Mouse (Mus musculus): ENCODE data around the gene Wdr60.
A peak's percentile ranks its signal among the peaks of the same experiment; 100 is the strongest.

The Wdr60 gene

GRCm38 (mm10) chr12:116183212-116183935 is 79.4 kb downstream of the Wdr60 start:
- no peak for DNase-seq (ENCODE audit: low read depth, low spot score)

DNA sequence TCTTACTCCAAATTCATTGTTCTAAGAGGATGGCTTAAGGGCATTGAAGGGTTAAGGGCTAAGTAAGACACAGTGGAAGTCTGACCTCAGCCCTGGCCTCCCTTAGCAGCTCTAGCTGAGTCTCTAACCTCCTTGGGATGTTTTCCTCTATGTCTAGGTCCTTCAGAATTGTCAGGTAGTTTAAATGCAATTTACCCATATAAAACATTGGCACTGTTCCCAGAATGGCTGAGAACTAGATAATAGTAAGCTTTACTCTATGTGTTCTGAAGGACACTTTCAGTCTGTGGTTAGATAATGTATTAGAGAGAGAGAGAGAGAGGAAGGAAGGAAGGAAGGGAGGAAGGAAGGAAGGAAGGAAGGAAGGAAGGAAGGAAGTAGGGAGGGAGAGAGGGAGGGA is 80.4 kb downstream of the Wdr60 start:
- no peak for DNase-seq (ENCODE audit: low read depth, low spot score)

GRCm38 (mm10) chr12:116181436-116182050 is 81.3 kb downstream of the Wdr60 start:
- DNase-seq (ENCODE audit: low read depth, low spot score) = no peak

- DNase-seq (ENCODE audit: low read depth, low spot score) = no peak
These were observed 85.9 kb downstream of the Wdr60 start for GRCm38 (mm10) chr12:116176930-116177329.

DNA sequence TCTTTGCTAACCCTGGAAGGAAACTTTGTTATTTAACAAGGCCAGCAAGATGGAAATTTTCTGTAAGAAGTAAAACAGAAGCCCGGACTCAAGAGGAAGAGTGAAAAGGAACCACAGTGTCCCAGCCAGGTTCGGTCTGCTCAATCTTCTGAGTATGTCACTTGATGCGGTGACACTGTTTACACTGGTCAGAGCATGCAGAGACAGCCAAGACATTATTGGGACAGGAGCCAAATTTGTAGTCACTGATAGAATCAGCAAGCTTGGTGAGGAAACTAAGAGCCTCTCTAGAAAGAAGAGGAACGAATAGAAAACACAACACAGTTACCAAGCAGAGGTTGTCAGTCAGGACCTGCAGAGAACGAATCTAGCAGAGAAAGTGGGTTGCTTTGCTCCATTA is 93.2 kb downstream of the Wdr60 start:
- no peak for DNase-seq (ENCODE audit: low read depth, low spot score)

GRCm38 (mm10) chr12:116165368-116165767 is 97.5 kb downstream of the Wdr60 start:
- no peak for DNase-seq (ENCODE audit: low read depth, low spot score)

- DNase-seq (ENCODE audit: low read depth, low spot score) = no peak
These were observed 103.1 kb downstream of the Wdr60 start for GRCm38 (mm10) chr12:116159695-116160094.

DNA sequence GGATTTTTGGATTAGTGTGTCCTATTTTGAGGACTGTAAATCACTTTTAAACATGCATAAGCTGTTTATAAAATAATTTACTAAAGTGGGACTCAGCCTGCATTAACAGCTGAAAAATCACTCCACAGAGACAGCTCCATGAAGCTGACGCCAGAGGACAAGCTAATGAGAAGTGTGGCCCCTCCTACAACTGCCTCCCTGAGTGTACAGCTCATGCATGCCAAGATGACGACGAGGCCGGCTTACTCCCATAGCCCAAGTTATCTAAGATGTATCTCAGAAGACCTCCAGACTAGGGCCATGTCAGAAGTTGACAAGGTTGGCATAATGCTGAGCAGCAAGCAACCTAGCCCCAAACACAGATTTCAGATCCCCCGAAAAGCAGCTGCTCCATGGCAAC is 103.6 kb downstream of the Wdr60 start:
- DNase-seq (ENCODE audit: low read depth, low spot score) = no peak

DNA sequence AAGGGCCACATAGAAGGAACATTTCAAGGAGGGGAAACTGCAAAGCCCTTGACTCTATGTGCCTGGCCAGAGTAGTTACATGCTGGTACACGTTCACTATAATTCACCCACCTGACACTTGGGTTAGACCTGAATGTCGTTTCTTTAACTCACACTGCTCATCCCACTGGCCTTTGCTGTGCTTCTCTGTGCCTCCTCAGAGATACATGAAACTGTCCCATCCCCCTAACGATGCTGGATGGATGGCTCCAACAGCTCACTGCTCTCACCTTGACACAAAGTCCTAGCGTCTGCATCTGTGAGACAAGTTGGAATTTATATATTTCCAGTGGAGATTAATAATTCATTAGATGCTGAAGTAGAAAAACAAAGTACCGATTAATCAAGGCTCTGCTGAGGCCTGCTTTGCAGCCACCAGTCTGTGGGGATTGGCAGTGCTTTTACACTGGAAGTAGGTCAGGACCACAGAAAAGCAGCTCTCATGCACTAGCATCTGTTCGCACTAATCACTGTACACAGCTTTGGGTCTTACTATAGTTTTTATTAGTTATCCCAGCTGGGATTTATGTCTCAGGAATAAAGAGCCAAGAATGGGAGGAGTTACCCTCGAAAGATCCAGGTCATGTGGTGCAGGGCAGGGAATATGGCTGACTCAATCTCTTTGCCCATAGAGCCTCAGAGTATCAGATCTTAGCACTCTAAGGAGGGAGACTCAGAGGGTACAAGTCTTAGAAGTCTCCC is 105.9 kb downstream of the Wdr60 start:
- DNase-seq (ENCODE audit: low read depth, low spot score) = peak; percentile 56

Measured in retina, adult 2 months (tissue).